Mouse (Mus musculus): ENCODE measurements at regions not wholly inside any gene's neighbourhood (a gene's known extent, or its start where the extent isn't known, plus 50 kb on each side); places are given as distances from the start of the nearest gene placed in this dataset.

DNA sequence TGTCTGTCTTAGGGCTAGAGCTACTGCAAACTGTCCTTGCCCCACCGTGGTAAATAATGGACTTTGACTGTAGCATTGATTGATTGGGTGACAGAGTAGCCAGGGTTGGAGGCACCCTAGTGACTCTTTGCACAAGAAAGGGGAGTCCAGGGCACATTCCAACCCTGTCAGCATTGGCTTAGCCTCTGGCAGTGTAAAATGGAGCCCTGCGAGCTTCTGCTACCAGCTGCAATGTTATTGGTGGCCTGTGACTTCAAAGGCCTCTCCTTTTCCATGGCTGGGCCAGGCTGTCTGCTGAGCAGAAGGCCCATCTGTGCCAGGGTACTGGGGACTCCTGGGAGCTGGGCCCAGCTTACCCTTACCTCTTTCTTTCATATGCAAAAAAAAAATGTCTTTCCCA, 216.4 kb downstream of the Srbd1 start:
- Histone ChIP-seq H3K9ac (replicated peaks) (no peak overlapping the region), H3K27me3 (ENCODE audit: control insufficient read depth, insufficient read depth, low read length) (no peaks in the 10 kb centered on the region), H3K27ac (no peak overlapping the region), H3K36me3 (replicated peaks; ENCODE audit: control insufficient read depth, insufficient read depth, low read depth) (no peaks in the 10 kb centered on the region), H3K9me3 (ENCODE audit: control insufficient read depth, low read length) (no peaks in the 10 kb centered on the region), H3K4me1 (replicated peaks; ENCODE audit: control insufficient read depth in 2 of 2, insufficient read depth in 2 of 2, low read length in 1 of 2) (peaks cover 0 to 14% of the 10 kb centered on the region in 2 experiments; a peak in 2 of 4 replicates), H3K4me3 (ENCODE audit: insufficient read depth in 1 of 2, low read depth in 2 of 2, low read length in 2 of 2) (no peak overlapping the region), H3K4me2 (ENCODE audit: low read depth) (no peak overlapping the region)
- TF ChIP-seq EP300 (IDR thresholded peaks at IDR 0.05; ENCODE audit: low read depth) (no peak), CTCF (IDR thresholded peaks at IDR 0.05; ENCODE audit: low read depth) (no peak)
- ATAC-seq (ENCODE audit: insufficient read depth) (peak; percentile 84), DNase-seq (ENCODE audit: low read depth in 3 of 3, low spot score in 3 of 3) (peak; percentile 14 to 35 (median 17))
- WGBS (ENCODE audit: insufficient replicate concordance): 37% methylated on average over 2 of the region's 2 CpGs

DNA sequence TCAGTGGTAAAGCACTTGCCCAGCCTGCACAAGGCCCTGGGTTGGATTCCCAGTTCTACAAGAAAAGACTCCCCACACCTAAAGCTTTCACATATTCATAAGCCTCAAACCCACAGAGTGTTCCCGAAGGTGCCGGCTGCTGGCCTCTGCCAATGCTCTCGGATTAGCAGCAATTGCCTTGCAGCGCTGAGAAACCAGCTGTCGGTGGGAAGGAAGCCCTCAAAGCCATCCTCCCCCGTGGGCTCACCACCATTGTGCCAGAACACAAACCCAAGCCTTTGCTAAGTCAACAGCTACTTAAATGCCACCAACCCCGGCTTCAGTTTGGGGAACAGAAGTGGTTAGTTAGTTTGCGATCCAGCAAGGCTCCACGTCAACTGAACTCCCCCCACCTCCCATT, 217.7 kb downstream of the Srbd1 start:
- Histone ChIP-seq H3K27ac (no peak overlapping the region), H3K9me3 (ENCODE audit: control insufficient read depth, low read length) (no peaks in the 10 kb centered on the region), H3K4me1 (replicated peaks; ENCODE audit: control insufficient read depth in 2 of 2, insufficient read depth in 2 of 2, low read length in 1 of 2) (peaks cover 0 to 14% of the 10 kb centered on the region in 2 experiments; a peak in 2 of 4 replicates), H3K4me2 (ENCODE audit: low read depth) (peak overlapping the region; percentile 40), H3K36me3 (replicated peaks; ENCODE audit: control insufficient read depth, insufficient read depth, low read depth) (no peaks in the 10 kb centered on the region), H3K9ac (replicated peaks) (no peak overlapping the region), H3K27me3 (ENCODE audit: control insufficient read depth, insufficient read depth, low read length) (no peaks in the 10 kb centered on the region), H3K4me3 (ENCODE audit: insufficient read depth in 1 of 2, low read depth in 2 of 2, low read length in 2 of 2) (peak overlapping the region; percentile 7 to 35)
- DNase-seq (ENCODE audit: low read depth in 3 of 3, low spot score in 3 of 3): no peak
- TF ChIP-seq CTCF (IDR thresholded peaks at IDR 0.05; ENCODE audit: low read depth) (no peak), EP300 (IDR thresholded peaks at IDR 0.05; ENCODE audit: low read depth) (no peak)
- no peak for ATAC-seq (ENCODE audit: insufficient read depth)
- WGBS (ENCODE audit: insufficient replicate concordance): 56% methylated on average over 9 of the region's 9 CpGs

DNA sequence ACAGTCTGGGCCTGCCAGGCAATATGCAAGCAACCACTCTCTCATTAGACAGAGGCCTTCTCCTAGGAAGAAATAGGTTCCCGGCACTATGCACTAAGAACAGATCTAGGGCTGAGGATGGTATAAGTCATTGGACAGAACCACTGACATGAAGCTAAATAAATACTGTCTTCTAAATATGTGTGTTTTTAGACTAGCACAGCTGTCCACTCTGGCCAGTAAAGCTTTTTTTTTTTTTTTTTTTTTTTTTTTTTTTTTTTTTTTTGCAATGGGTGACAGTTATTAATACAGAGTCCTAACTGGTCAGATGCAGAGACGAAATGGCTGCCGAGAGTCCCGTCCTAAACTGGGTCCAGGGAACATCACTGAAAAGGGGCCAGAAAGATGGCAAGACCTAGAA, 218.9 kb downstream of the Srbd1 start:
- Histone ChIP-seq H3K9ac (replicated peaks) (no peak overlapping the region), H3K4me2 (ENCODE audit: low read depth) (no peak overlapping the region), H3K36me3 (replicated peaks; ENCODE audit: control insufficient read depth, insufficient read depth, low read depth) (no peaks in the 10 kb centered on the region), H3K4me1 (replicated peaks; ENCODE audit: control insufficient read depth in 2 of 2, insufficient read depth in 2 of 2, low read length in 1 of 2) (peaks cover 0 to 12% of the 10 kb centered on the region in 2 experiments; a peak in 2 of 4 replicates), H3K9me3 (ENCODE audit: control insufficient read depth, low read length) (no peaks in the 10 kb centered on the region), H3K4me3 (ENCODE audit: insufficient read depth in 1 of 2, low read depth in 2 of 2, low read length in 2 of 2) (no peak overlapping the region), H3K27ac (no peak overlapping the region), H3K27me3 (ENCODE audit: control insufficient read depth, insufficient read depth, low read length) (no peaks in the 10 kb centered on the region)
- DNase-seq (ENCODE audit: low read depth in 3 of 3, low spot score in 3 of 3) (no peak), ATAC-seq (ENCODE audit: insufficient read depth) (no peak)
- 67% methylated on average over 4 of the region's 4 CpGs for WGBS (ENCODE audit: insufficient replicate concordance)
- TF ChIP-seq EP300 (IDR thresholded peaks at IDR 0.05; ENCODE audit: low read depth): no peak
- no peak for TF ChIP-seq CTCF (IDR thresholded peaks at IDR 0.05; ENCODE audit: low read depth)

GRCm38 (mm10) chr17:85921219-85921673, 223.7 kb downstream of the Srbd1 start:
- no peak for TF ChIP-seq EP300 (IDR thresholded peaks at IDR 0.05; ENCODE audit: low read depth)
- Histone ChIP-seq H3K9ac (replicated peaks) (no peak overlapping the region), H3K4me3 (ENCODE audit: insufficient read depth in 1 of 2, low read depth in 2 of 2, low read length in 2 of 2) (no peak overlapping the region), H3K36me3 (replicated peaks; ENCODE audit: control insufficient read depth, insufficient read depth, low read depth) (no peaks in the 10 kb centered on the region), H3K4me2 (ENCODE audit: low read depth) (no peak overlapping the region), H3K4me1 (replicated peaks; ENCODE audit: control insufficient read depth in 2 of 2, insufficient read depth in 2 of 2, low read length in 1 of 2) (no peaks in the 10 kb centered on the region), H3K27ac (no peak overlapping the region), H3K27me3 (ENCODE audit: control insufficient read depth, insufficient read depth, low read length) (no peaks in the 10 kb centered on the region), H3K9me3 (ENCODE audit: control insufficient read depth, low read length) (no peaks in the 10 kb centered on the region)
- 47% methylated on average over 8 of the region's 8 CpGs for WGBS (ENCODE audit: insufficient replicate concordance)
- no peak for DNase-seq (ENCODE audit: low read depth in 3 of 3, low spot score in 3 of 3)
- no peak for ATAC-seq (ENCODE audit: insufficient read depth)

DNA sequence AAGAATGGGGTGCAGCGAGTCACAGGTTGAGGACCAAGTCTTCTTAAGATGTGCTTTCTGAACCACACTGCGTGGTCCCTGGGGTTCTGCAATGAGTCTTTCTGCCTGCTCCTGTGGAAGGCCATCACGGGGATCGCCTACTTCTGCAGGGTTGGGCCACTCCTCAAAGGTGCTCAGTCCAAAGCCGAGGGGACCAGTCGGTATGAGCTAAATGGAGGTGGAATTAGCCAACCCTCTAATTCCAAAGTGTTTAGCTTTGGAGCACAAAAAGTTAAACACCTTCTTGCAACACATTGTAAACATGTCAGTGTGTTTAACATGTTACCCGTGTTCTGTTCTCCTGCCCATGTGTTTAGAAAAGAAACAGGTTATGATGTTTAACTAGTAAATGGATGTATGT, 225.1 kb downstream of the Srbd1 start:
- Histone ChIP-seq H3K9me3 (ENCODE audit: control insufficient read depth, low read length) (no peaks in the 10 kb centered on the region), H3K4me1 (replicated peaks; ENCODE audit: control insufficient read depth in 2 of 2, insufficient read depth in 2 of 2, low read length in 1 of 2) (no peaks in the 10 kb centered on the region), H3K27me3 (ENCODE audit: control insufficient read depth, insufficient read depth, low read length) (no peaks in the 10 kb centered on the region), H3K9ac (replicated peaks) (no peak overlapping the region), H3K36me3 (replicated peaks; ENCODE audit: control insufficient read depth, insufficient read depth, low read depth) (no peaks in the 10 kb centered on the region), H3K27ac (no peak overlapping the region), H3K4me3 (ENCODE audit: insufficient read depth in 1 of 2, low read depth in 2 of 2, low read length in 2 of 2) (no peak overlapping the region), H3K4me2 (ENCODE audit: low read depth) (no peak overlapping the region)
- WGBS (ENCODE audit: insufficient replicate concordance): 63% methylated on average over 7 of the region's 7 CpGs
- TF ChIP-seq CTCF (IDR thresholded peaks at IDR 0.05; ENCODE audit: low read depth) (no peak), EP300 (IDR thresholded peaks at IDR 0.05; ENCODE audit: low read depth) (no peak)
- ATAC-seq (ENCODE audit: insufficient read depth) (no peak), DNase-seq (ENCODE audit: low read depth in 3 of 3, low spot score in 3 of 3) (no peak)
